Mouse (Mus musculus) intestine, embryonic 14.5 days (tissue): Measurements from ENCODE around the gene Ercc4. TPM values are rescaled to one million over a fixed set of nuclear protein-coding genes. Genes with fewer than 3 reads are reported as not detected.

Source experiments
- ATAC-seq: fragments of 200-750 bp; cut with Nextera tagmentation; replicated peaks from 2 replicates; pipeline ENCODE4 v1.8.0; 2017; ENCODE audit warnings: low read depth, moderate number of reproducible peaks, moderate TSS enrichment, moderate library complexity; ENCODE audit not compliant: low FRiP score, low TSS enrichment
- DNase-seq: peaks from one replicate; pipeline ENCODE4 v3.0.0-alpha.2; 2018; ENCODE audit warnings: low spot score
- H3K27ac ChIP-seq: fragments of 300-500 bp; sonication (generic); 2 replicates; pipeline ENCODE4 v1.5.1; 2014; ENCODE audit warnings: low read depth, mild to moderate bottlenecking, control low read depth
- H3K27me3 ChIP-seq: fragments of 300-500 bp; sonication (generic); replicated peaks from 2 replicates; pipeline ENCODE4 v1.6.1; 2014; ENCODE audit warnings: low read length, control low read depth; ENCODE audit not compliant: control insufficient read depth, insufficient read depth
- H3K36me3 ChIP-seq: fragments of 300-500 bp; sonication (generic); 2 replicates; pipeline ENCODE4 v1.6.1; 2014; ENCODE audit warnings: low read length, control low read depth; ENCODE audit not compliant: control insufficient read depth, insufficient read depth
- H3K4me1 ChIP-seq: fragments of 300-500 bp; sonication (generic); replicated peaks from 2 replicates; pipeline ENCODE4 v1.6.1; 2014; ENCODE audit warnings: low read length, control low read depth, mixed read lengths; ENCODE audit not compliant: control insufficient read depth, insufficient read depth
- H3K4me2 ChIP-seq: fragments of 300-500 bp; sonication (generic); 2 replicates; pipeline ENCODE4 v1.6.1; 2014; ENCODE audit warnings: low read length
- H3K4me3 ChIP-seq: fragments of 300-500 bp; sonication (generic); 2 replicates; pipeline ENCODE4 v1.5.1; 2014; ENCODE audit warnings: low read depth, low read length, control low read depth, mixed read lengths
- H3K9ac ChIP-seq: fragments of 300-500 bp; sonication (generic); 2 replicates; pipeline ENCODE4 v1.6.1; 2014; ENCODE audit warnings: mild to moderate bottlenecking, low read length
- H3K9me3 ChIP-seq: fragments of 300-500 bp; sonication (generic); 2 replicates; pipeline ENCODE4 v1.6.1; 2016; ENCODE audit warnings: low read length, control low read depth; ENCODE audit not compliant: control insufficient read depth
- WGBS: fragments of 180-500 bp; shearing (Covaris S2); extraction: QIAGEN DNeasy Blood & Tissue Kit; methylation state at CpG from one replicate; pipeline ENCODE4 v1.1.7; 2014; 5-methylcytosine and 5-hydroxymethylcytosine counted together
- polyA plus RNA-seq: library from polyadenylated mRNA; unstranded; fragments of >200 nt; fragmentation: Nextera tagmentation; extraction: Ambion mirVana; gene quantifications from 2 replicates; pipeline ENCODE4 v1.2.1, GENCODE M21; 2014

The Ercc4 gene
- polyA plus RNA-seq, 1 experiment from 2014 or later = 13.1 TPM

DNA sequence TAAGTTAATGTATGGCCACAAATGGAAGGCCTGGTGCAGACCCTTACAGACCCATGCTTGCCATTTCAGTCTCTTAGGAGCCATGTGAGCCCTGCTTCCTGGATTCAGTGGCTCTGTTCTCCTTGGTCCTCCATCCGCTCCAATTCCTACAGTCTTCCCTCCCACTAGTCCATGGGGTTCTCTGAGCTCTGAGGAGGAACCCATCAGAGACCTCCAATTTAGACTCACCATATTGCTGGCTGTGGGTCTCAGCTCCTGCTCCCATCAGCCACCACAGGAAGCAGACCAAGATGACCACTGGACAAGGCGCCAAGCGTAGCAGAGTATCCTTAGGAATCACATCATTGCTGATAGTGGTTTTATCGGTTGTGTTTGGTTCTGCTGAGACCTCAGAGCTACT, 43.7 kb downstream of the Ercc4 start:
- Histone ChIP-seq H3K9me3 (no peaks in the 10 kb centered on the region), H3K4me1 (no peaks in the 10 kb centered on the region), H3K27ac (no peak overlapping the region), H3K27me3 (no peaks in the 10 kb centered on the region), H3K4me2 (no peak overlapping the region), H3K36me3 (peaks cover 11% of the 10 kb centered on the region; the same call in 1 of the 2 replicates), H3K9ac (no peak overlapping the region), H3K4me3 (no peak overlapping the region)
- DNase-seq = no peak
- 96% methylated on average over 4 of the region's 4 CpGs for WGBS
- ATAC-seq = no peak

- Histone ChIP-seq H3K4me1 (peaks cover 5% of the 10 kb centered on the region; the same call in 1 of the 2 replicates), H3K9me3 (no peaks in the 10 kb centered on the region), H3K27me3 (no peaks in the 10 kb centered on the region), H3K4me2 (no peak overlapping the region), H3K9ac (no peak overlapping the region), H3K4me3 (no peak overlapping the region), H3K27ac (no peak overlapping the region), H3K36me3 (0 out of 2 replicates have a peak, but pooled peaks cover 4% of the 10 kb centered on the region)
- ATAC-seq (no peak), DNase-seq (no peak)
Observed at GRCm38 (mm10) chr16:13154352-13154751, 44.9 kb downstream of the Ercc4 start.

DNA sequence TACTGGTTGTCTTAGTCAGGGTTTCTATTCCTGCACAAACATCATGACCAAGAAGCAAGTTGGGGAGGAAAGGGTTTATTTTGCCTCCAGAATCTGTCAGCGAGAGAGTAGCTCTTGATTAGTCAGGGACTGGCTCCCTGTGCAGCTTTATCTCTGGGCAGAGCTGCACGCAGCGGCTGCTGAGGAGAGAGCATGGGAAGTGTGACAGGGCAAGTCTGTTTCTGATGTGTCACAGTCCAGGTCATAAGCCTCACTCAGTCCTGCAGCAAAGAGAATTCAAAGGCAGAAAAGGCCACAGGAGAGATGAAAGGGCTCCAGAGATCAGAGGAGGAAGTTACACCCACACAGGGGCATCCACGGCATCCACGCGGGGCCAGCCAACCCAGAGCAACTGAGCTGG, 47.8 kb downstream of the Ercc4 start:
- Histone ChIP-seq H3K9ac (no peak overlapping the region), H3K4me3 (no peak overlapping the region), H3K27ac (no peak overlapping the region), H3K9me3 (no peaks in the 10 kb centered on the region), H3K27me3 (no peaks in the 10 kb centered on the region), H3K36me3 (no peaks in the 10 kb centered on the region), H3K4me1 (peaks cover 10% of the 10 kb centered on the region), H3K4me2 (no peak overlapping the region)
- ATAC-seq (no peak), DNase-seq (no peak)
- WGBS = 36% methylated on average over 6 of the region's 6 CpGs

DNA sequence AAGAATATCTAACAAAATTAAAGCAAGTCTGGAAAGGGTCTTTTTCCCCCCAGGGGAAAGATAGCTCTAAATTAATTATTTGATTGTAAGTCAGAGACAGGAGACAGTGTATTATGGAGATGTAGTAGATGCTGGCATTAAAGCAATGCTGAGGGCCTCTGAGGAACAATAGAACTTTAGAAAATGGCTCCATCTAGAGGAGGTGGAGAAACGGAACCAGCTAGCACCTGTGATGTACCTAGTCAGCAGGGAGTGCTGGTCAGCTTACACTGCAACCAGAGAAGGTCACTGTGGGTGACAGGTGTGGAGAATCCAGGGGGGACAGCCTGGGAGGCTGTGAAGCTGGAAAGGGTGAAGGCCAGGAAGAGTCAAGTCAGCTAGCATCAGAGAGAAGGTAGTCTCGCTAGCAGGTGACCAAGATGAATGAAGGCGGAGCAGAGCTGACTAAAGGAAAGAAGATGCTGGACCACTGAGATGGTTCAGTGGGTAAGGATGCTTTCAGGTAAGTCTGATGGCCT, 48.7 kb downstream of the Ercc4 start:
- Histone ChIP-seq H3K9me3 (no peaks in the 10 kb centered on the region), H3K36me3 (no peaks in the 10 kb centered on the region), H3K4me2 (no peak overlapping the region), H3K9ac (no peak overlapping the region), H3K27ac (no peak overlapping the region; the same call in 1 of the 2 replicates), H3K27me3 (no peaks in the 10 kb centered on the region), H3K4me1 (peaks cover 10% of the 10 kb centered on the region), H3K4me3 (no peak overlapping the region)
- no peak for DNase-seq
- WGBS = 69% methylated on average over 3 of the region's 3 CpGs
- ATAC-seq = no peak

GRCm38 (mm10) chr16:13158906-13159889, 49.7 kb downstream of the Ercc4 start:
- H3K27me3 ChIP-seq = no peaks in the 10 kb centered on the region
- DNase-seq (peak; percentile 72), ATAC-seq (peak; percentile 65)
- peak overlapping the region; percentile 57 for H3K27ac ChIP-seq
- no peaks in the 10 kb centered on the region for H3K36me3 ChIP-seq
- 21% methylated on average over 13 of the region's 13 CpGs for WGBS
- no peak overlapping the region for H3K4me3 ChIP-seq
- H3K9me3 ChIP-seq = no peaks in the 10 kb centered on the region
- peaks cover 10% of the 10 kb centered on the region for H3K4me1 ChIP-seq
- no peak overlapping the region for H3K9ac ChIP-seq
- H3K4me2 ChIP-seq = peak overlapping the region; percentile 51; the same call in 1 of the 2 replicates

GRCm38 (mm10) chr16:13159927-13160644, 50.6 kb downstream of the Ercc4 start:
- 0 out of 2 replicates have a peak overlapping the region, but pooled peaks have one; percentile 14 for H3K9ac ChIP-seq
- WGBS = 4% methylated on average over 29 of the region's 29 CpGs
- H3K27ac ChIP-seq = peak overlapping the region; percentile 57
- peak overlapping the region; percentile 51 for H3K4me2 ChIP-seq
- H3K27me3 ChIP-seq = no peaks in the 10 kb centered on the region
- no peaks in the 10 kb centered on the region for H3K36me3 ChIP-seq
- peak overlapping the region; percentile 25 for H3K4me3 ChIP-seq
- ATAC-seq (peak; percentile 98), DNase-seq (peak; percentile 100)
- no peaks in the 10 kb centered on the region for H3K9me3 ChIP-seq
- peaks cover 10% of the 10 kb centered on the region for H3K4me1 ChIP-seq

DNA sequence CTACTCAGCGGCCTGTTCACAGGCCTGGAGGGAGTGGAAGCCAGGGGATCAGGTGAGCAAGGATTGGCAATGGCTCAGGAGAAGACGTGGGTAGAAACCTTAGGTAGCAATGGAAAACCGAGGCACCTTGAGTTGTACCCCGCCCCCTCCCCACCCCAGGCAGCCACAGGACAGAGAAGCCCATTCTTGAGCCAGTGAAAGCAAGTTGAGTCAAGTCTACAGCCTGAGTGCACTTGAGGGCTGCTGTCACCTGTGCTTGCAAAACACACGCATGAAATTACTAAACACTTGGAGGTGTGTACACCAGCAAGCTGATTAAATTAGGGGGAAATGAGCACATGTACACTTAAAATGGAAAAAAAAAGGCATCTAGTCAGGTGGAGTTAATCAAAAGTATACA, 52.0 kb downstream of the Ercc4 start:
- no peaks in the 10 kb centered on the region for H3K36me3 ChIP-seq

GRCm38 (mm10) chr16:13167731-13168130, 58.2 kb downstream of the Ercc4 start:
- WGBS = 78% methylated on average over 3 of the region's 3 CpGs
- ATAC-seq (no peak), DNase-seq (no peak)
- H3K4me2 ChIP-seq = no peak overlapping the region
- no peaks in the 10 kb centered on the region; the same call in 1 of the 2 replicates for H3K9me3 ChIP-seq
- no peaks in the 10 kb centered on the region for H3K4me1 ChIP-seq
- no peak overlapping the region for H3K9ac ChIP-seq
- no peak overlapping the region for H3K27ac ChIP-seq
- H3K27me3 ChIP-seq = no peaks in the 10 kb centered on the region
- no peak overlapping the region for H3K4me3 ChIP-seq
- H3K36me3 ChIP-seq = no peaks in the 10 kb centered on the region

More for the DNA sequence above, 52.0 kb downstream of the Ercc4 start:
- ATAC-seq (no peak), DNase-seq (no peak)
- peaks cover 10% of the 10 kb centered on the region for H3K4me1 ChIP-seq
- no peak overlapping the region for H3K4me3 ChIP-seq
- H3K9ac ChIP-seq = no peak overlapping the region
- H3K27ac ChIP-seq = no peak overlapping the region
- H3K9me3 ChIP-seq = no peaks in the 10 kb centered on the region
- no peak overlapping the region for H3K4me2 ChIP-seq
- no peaks in the 10 kb centered on the region for H3K27me3 ChIP-seq
- WGBS = 84% methylated on average over 5 of the region's 5 CpGs
